Mouse (Mus musculus): ENCODE data around the gene Fam72a. TPM values are rescaled to one million over a fixed set of nuclear protein-coding genes. Genes with fewer than 3 reads are reported as not detected.
A peak's percentile ranks its signal among the peaks of the same experiment; 100 is the strongest.

The Fam72a gene
- polyA plus RNA-seq (2012; rRNA removed): 1.8 and 1.9 TPM in 2 replicates

DNA sequence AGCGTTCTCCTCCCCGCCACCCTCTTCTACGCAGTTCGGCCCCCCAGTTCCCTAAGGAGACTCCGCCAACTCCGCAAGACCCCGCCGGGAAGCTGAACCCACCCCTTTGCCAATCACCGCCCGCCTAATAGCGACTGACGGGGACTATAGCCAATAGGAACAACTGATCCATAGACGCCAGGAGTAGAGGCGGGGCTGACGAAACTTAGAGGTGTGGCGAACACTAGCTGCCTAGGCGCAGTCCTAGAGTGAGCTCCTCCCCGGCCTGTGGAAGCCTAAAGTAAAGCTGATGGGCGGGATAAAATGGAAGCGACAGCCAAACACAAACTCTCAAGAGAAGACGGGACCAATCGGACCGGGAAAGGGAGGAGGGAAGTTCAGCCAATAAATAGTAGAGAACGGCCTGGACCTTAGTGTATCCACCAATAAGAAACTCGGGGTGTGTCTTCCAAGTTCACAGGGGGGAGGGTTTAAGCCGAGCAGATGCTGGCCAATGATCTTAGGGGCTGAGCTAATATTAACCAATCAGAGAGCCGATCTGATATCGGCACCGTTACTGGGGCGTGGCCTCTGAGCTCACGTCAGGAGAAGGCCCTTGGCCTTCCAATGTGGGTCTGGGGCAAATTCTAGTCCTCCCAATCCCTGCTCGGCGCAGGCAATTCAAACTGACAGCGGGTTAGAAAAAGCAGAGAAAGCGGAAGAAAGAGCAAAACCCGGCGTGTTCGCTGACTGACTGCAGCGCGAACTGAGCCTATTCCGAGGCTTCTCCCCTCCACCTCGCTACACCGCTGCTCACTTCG, at the start of gene Fam72a, which contains the start of gene Srgap2:
Fam72a (plus strand) TSS at position 623 of the 800 bp plus-strand sequence.
Srgap2 (minus strand) TSS at position 72 of the 800 bp plus-strand sequence.
- H3K4me1 ChIP-seq (replicated peaks; ENCODE audit: control insufficient read depth, insufficient read depth, low read length): peaks cover 16% of the 10 kb centered on the region
- WGBS: under 1% methylated on average over 44 of the region's 44 CpGs

DNA sequence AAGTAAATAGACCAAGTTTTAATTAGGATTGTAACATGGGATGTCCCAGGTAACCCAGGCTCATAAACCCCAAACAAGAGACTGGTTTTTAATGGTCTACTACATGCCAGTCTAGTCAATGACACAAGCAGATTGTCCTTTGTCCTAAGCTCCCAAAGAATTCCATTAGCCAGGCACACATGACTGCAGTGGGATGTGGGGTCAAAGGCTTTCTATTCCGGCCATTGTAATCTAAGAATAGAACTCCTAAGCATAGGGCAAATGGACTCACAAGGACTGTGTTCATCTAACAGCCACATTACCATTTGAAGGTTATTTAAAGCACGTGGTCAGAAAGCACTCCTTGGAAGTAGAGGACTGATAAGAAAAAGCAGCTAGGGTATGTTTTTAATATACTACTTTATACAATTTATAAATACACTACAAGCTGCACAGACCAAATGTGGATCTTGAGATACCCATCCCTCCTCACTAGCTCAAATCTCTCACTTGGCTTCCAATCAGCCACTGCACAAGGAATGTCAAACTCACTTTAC, 48.9 kb upstream of the Fam72a start:
- 91% methylated on average over 2 of the region's 2 CpGs for WGBS

More for the DNA sequence above, at the start of gene Fam72a, which contains the start of gene Srgap2:
- H3K27me3 ChIP-seq (ENCODE audit: control insufficient read depth, insufficient read depth, low read length): no peaks in the 10 kb centered on the region
- no peaks in the 10 kb centered on the region for H3K36me3 ChIP-seq (ENCODE audit: control insufficient read depth, insufficient read depth, low read length)
- TF ChIP-seq POLR2A (IDR thresholded peaks at IDR 0.05; ENCODE audit: control insufficient read depth, extremely low read depth, insufficient read depth, low read length, poor library complexity): peak; percentile 74
- TF ChIP-seq CTCF (IDR thresholded peaks at IDR 0.05; ENCODE audit: borderline replicate concordance, control insufficient read depth, extremely low read depth, insufficient read depth, low read length, poor library complexity): no peak
- peak within 1 kb of the TSS; percentile 84 for H3K4me3 ChIP-seq (ENCODE audit: control insufficient read depth, insufficient read depth, low read length)
- H3K27ac ChIP-seq (ENCODE audit: control insufficient read depth, insufficient read depth, low read length): peak within 1 kb of the TSS; percentile 37
- DNase-seq: peak; percentile 97

GRCm38 (mm10) chr1:131481391-131481790, 46.3 kb upstream of the Fam72a start:
- Histone ChIP-seq H3K27ac (ENCODE audit: control insufficient read depth, insufficient read depth, low read length) (no peak overlapping the region), H3K36me3 (ENCODE audit: control insufficient read depth, insufficient read depth, low read length) (no peaks in the 10 kb centered on the region), H3K27me3 (ENCODE audit: control insufficient read depth, insufficient read depth, low read length) (no peaks in the 10 kb centered on the region), H3K4me1 (replicated peaks; ENCODE audit: control insufficient read depth, insufficient read depth, low read length) (no peaks in the 10 kb centered on the region), H3K4me3 (ENCODE audit: control insufficient read depth, insufficient read depth, low read length) (no peak overlapping the region)
- DNase-seq: no peak
- TF ChIP-seq POLR2A (IDR thresholded peaks at IDR 0.05; ENCODE audit: control insufficient read depth, extremely low read depth, insufficient read depth, low read length, poor library complexity) (no peak), CTCF (IDR thresholded peaks at IDR 0.05; ENCODE audit: borderline replicate concordance, control insufficient read depth, extremely low read depth, insufficient read depth, low read length, poor library complexity) (no peak)

More for the DNA sequence above, 48.9 kb upstream of the Fam72a start:
- H3K36me3 ChIP-seq (ENCODE audit: control insufficient read depth, insufficient read depth, low read length): no peaks in the 10 kb centered on the region
- no peak for TF ChIP-seq CTCF (IDR thresholded peaks at IDR 0.05; ENCODE audit: borderline replicate concordance, control insufficient read depth, extremely low read depth, insufficient read depth, low read length, poor library complexity)
- no peak for TF ChIP-seq POLR2A (IDR thresholded peaks at IDR 0.05; ENCODE audit: control insufficient read depth, extremely low read depth, insufficient read depth, low read length, poor library complexity)
- H3K4me3 ChIP-seq (ENCODE audit: control insufficient read depth, insufficient read depth, low read length): no peak overlapping the region
- H3K27me3 ChIP-seq (ENCODE audit: control insufficient read depth, insufficient read depth, low read length): no peaks in the 10 kb centered on the region
- no peak overlapping the region for H3K27ac ChIP-seq (ENCODE audit: control insufficient read depth, insufficient read depth, low read length)
- no peak for DNase-seq
- no peaks in the 10 kb centered on the region for H3K4me1 ChIP-seq (replicated peaks; ENCODE audit: control insufficient read depth, insufficient read depth, low read length)

DNA sequence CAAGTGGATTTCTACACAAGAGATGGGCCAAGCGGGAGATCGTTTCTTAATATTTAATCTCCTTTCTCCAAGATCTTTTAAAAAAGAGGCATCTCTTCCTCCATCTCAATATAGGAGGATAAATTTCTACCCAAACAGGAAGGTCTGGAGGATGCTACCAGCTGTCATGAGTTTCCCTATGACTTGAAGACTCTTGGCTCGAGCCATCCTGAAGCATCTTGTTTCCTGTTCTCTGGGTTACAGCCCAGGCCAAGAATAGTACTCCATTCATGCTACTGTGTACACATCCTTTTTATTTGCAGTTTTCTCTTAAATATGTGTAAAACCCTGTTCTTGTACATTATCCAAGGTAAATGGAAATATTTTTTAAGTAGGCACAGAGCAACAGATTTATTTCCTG, 45.5 kb upstream of the Fam72a start:
- Histone ChIP-seq H3K4me3 (ENCODE audit: control insufficient read depth, insufficient read depth, low read length) (no peak overlapping the region), H3K36me3 (ENCODE audit: control insufficient read depth, insufficient read depth, low read length) (no peaks in the 10 kb centered on the region), H3K4me1 (replicated peaks; ENCODE audit: control insufficient read depth, insufficient read depth, low read length) (no peaks in the 10 kb centered on the region), H3K27ac (ENCODE audit: control insufficient read depth, insufficient read depth, low read length) (no peak overlapping the region), H3K27me3 (ENCODE audit: control insufficient read depth, insufficient read depth, low read length) (no peaks in the 10 kb centered on the region)
- WGBS: 87% methylated on average over 3 of the region's 3 CpGs
- DNase-seq: no peak
- TF ChIP-seq CTCF (IDR thresholded peaks at IDR 0.05; ENCODE audit: borderline replicate concordance, control insufficient read depth, extremely low read depth, insufficient read depth, low read length, poor library complexity) (no peak), POLR2A (IDR thresholded peaks at IDR 0.05; ENCODE audit: control insufficient read depth, extremely low read depth, insufficient read depth, low read length, poor library complexity) (no peak)

- 90% methylated on average over 5 of the region's 5 CpGs for WGBS
- Histone ChIP-seq H3K27me3 (ENCODE audit: control insufficient read depth, insufficient read depth, low read length) (no peaks in the 10 kb centered on the region), H3K4me1 (replicated peaks; ENCODE audit: control insufficient read depth, insufficient read depth, low read length) (no peaks in the 10 kb centered on the region)
Observed at GRCm38 (mm10) chr1:131486094-131486850, 41.4 kb upstream of the Fam72a start.

DNA sequence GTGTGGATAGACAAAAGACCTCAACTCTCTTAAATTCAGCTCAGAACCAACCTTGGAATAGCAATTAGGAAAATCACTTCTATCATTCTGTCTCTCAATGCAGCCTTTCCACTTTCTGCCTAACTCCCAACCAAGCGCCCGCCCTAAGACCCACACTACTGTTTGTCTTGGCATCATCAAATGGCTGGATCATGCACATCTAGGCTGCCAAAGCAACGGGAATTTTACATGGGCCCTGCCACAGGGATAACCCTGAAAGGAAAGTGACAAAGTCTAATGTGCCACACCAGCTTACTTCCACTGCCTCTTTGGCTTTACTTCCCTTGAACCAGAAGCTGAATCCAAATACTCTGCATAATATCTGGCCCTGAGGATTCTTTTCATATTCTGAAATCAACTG, 38.4 kb upstream of the Fam72a start:
- Histone ChIP-seq H3K36me3 (ENCODE audit: control insufficient read depth, insufficient read depth, low read length) (no peaks in the 10 kb centered on the region), H3K4me1 (replicated peaks; ENCODE audit: control insufficient read depth, insufficient read depth, low read length) (peaks cover 5% of the 10 kb centered on the region), H3K27me3 (ENCODE audit: control insufficient read depth, insufficient read depth, low read length) (no peaks in the 10 kb centered on the region), H3K27ac (ENCODE audit: control insufficient read depth, insufficient read depth, low read length) (no peak overlapping the region), H3K4me3 (ENCODE audit: control insufficient read depth, insufficient read depth, low read length) (no peak overlapping the region)
- no peak for TF ChIP-seq POLR2A (IDR thresholded peaks at IDR 0.05; ENCODE audit: control insufficient read depth, extremely low read depth, insufficient read depth, low read length, poor library complexity)
- TF ChIP-seq CTCF (IDR thresholded peaks at IDR 0.05; ENCODE audit: borderline replicate concordance, control insufficient read depth, extremely low read depth, insufficient read depth, low read length, poor library complexity): no peak
- 97% methylated on average over 3 of the region's 3 CpGs for WGBS
- no peak for DNase-seq

More at GRCm38 (mm10) chr1:131486094-131486850, 41.4 kb upstream of the Fam72a start:
- TF ChIP-seq POLR2A (IDR thresholded peaks at IDR 0.05; ENCODE audit: control insufficient read depth, extremely low read depth, insufficient read depth, low read length, poor library complexity) (no peak), CTCF (IDR thresholded peaks at IDR 0.05; ENCODE audit: borderline replicate concordance, control insufficient read depth, extremely low read depth, insufficient read depth, low read length, poor library complexity) (no peak)
- no peaks in the 10 kb centered on the region for H3K36me3 ChIP-seq (ENCODE audit: control insufficient read depth, insufficient read depth, low read length)
- no peak overlapping the region for H3K4me3 ChIP-seq (ENCODE audit: control insufficient read depth, insufficient read depth, low read length)
- no peak overlapping the region for H3K27ac ChIP-seq (ENCODE audit: control insufficient read depth, insufficient read depth, low read length)
- DNase-seq: no peak
